Mouse (Mus musculus) cerebellum, postnatal 36 days (tissue): ENCODE measurements around the gene Dgcr8.

ENCODE experiments used
- DNase-seq, 2 experiments: peaks; one replicate each; pipeline ENCODE4 v3.0.0; 2021 to 2022; ENCODE audit warnings: mixed read lengths in 2 of 2

The Dgcr8 gene

DNA sequence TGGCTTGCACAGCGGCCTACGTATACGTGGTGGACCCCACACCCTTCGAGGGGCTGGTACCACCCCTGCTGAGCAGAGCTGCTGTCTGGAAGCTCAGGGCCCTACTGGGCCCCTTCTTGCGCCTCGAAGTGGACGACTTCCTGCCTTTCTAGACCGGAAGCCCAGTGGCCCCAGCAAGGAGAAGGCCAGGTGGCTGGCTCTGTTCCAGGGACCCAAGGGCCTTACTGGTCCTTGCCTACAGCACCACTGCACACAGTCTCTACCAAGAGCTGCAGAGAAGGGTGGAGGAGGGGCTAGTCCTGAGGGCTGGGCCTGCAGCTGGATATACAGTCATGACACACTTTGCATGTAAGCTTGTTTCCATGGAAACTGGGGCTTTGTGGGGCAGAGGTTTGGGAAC is 69.0 kb downstream of the Dgcr8 start:
- no peak for DNase-seq

DNA sequence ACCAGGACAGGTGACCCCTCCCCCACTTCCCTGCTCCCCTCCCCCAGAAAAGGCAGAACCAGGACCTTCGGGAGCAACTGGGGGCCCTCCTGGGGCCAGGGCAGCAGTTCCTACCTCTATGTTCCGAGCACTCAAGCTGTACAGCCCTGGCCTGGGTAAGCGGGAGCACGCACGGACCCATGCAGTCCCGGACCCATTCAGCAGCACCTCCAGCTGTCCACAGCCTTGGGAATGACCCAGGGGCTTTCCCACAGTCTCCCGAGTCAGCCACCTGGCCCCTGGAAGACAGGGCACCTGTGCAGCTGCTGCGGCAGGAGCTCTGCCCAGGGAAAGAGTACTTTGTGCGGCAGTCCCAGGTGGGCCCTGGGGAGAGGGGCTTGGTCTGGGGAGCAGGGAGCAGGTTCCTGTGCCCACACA is 70.5 kb downstream of the Dgcr8 start:
- no peak for DNase-seq

DNA sequence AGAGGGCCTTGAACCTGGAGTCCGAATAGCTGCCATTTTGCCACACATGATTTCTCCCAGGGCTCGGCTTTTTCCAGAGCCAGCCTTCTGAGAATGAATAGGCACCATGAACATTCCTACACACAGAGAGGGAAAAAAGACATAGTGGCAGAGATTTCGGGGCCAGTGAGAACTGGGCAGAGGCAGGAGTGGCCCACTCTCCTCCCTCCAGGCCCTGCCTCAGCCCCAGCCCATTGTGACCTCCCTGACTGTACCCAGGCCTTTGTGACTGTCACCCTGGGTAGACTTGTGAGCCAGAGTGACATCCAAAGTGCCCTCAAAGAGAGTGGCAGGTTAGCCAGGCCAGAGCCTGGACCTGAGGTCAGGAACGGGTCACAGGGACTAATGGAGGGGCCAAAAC is 71.5 kb downstream of the Dgcr8 start, which contains the start of gene Ccdc188:
Gene Ccdc188, plus strand, starts transcription at position 301 of the 400 bp plus-strand sequence.
- no peak for DNase-seq

DNA sequence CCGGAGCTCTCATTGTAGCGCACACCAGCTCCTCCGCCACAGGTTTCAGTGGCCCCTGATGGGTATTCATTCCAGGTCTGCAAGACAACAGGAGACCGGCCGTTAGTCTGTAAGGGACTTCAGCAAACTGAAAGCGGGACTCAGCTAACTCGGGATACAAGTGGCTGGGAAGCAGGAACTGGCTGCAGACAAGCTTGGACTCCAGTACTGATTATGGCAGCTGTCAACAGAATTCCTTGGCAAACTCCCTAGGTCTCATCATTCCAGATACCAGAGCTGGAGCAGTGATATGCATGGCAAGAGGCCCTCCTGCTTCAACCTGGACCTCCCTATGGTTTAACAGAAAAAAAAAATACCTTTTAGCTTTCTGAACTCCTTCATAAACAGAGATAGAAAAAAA is 74.2 kb downstream of the Dgcr8 start:
- no peak for DNase-seq

DNA sequence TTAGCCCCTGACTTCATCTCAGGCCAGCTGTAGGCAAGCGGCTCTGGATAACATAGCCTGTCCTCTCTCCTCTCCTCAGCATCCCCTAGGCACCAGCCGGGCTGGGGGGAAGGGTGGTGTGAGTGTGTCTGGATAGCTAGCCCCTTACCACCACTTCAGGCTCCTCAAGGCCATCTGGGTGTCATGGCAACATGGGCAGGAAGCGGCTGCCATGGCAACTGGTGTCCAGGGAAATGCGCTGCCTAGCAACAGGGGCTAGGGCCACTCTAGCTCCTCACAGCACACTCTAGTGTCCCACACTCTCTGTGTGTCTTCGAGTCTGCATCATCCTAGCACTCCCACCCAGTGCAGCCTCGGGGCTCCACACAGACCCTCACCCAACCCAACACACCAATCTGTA is 75.4 kb downstream of the Dgcr8 start:
- DNase-seq = no peak

DNA sequence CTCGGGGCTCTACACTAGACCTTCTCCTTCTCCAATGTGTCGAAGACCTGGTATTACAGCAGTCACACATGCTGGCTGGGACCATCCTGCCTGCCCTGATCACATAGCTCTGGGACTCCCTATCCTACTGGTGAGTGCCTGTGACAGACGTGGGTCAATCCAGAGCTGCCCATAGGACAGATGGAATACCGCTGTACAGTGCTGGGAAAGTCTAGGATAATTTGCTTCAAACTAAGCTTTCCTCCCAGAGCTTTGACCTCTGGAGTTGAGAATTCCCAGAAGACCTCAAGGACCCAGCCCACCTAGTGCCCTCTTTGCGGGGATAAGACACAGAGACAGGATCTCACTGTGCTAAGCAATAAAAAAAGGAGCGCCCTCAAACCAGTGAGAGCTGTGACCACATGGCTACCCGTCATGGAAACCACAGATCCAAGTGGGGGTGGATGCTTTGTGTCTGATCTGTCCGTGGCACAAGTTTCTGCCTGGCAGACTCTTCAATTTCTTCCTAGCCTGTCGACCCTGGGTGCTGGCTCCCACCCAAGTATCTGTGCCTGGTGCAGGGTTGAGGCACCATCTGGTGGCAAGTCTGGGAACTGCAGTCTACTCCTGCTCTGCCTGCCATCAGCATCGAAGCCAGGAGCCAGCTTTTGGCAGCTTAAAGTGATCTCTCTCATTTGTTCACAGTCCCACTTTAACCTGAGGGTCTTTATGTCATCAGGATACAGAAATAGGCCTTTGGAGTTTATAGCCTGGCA is 77.5 kb downstream of the Dgcr8 start:
- peak; percentile 95 to 98 for DNase-seq

DNA sequence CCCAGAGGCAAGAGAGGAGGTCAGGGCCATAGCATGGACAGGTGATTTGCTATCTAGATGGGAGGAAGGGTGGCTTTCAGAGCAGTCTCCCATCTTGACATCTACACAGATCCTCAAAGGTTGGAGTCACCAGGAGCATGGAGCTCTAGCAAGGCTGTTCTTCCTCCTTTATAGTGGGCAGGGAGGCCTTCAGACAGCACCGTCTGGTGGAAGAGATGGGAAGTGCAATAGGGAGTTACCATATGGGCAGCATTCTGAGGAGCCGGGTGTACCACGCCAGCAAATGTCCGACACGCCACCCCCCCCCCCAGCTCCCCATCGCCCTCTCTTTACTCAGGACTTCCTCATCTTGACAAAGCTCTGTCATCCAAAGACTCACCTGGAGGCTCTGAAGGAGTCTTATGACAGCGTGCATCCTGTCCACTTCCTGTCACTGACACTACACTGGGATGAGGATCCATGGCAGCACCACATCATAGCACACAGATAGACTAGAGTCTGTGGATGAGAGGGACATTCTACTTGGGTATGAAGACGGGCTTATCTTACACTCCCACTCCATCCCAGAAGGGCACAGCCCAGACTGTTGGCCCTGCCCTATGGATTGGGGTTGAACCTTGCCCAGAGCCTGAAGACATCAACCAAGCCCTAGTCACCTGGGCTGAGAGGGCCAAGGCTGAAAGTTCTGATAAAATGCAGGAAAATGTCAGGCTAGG is 78.2 kb downstream of the Dgcr8 start:
- peak; percentile 77 to 87 for DNase-seq
